Mouse (Mus musculus): Measurements from ENCODE around the gene Cept1.

DNA sequence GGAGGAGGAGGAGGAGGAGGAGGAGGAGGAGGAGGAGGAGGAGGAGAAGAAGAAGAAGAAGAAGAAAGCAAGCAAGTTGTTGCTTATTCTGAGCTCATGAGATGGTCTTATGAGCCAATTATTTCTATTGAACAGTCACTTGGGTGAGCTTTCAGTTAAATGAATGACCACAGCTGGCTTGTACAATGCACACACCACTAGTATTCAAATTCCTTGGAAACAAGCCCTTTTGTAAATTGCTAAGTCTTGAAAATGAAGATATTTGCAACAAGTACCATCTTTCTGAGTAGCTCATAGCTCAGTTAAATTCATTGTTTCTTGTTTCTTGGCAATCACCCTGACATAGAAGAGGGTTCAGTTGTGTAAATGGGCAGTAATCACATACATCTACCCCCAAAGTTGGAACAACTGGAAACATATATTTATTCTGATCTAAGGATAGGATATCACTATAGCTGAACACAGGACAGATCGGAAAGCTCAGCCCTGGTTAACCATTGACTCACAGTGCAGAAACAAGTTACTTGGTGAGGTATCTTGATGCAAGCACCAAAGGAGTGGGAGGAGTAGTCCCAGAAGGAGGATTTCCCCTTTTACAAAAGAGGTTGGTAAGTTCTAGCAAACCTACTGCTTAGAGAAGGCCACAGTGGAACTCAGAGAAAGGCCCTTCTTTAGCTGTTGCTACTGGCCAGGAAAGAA is 52.1 kb downstream of the Cept1 start:
- no peak for TF ChIP-seq CTCF (IDR thresholded peaks at IDR 0.05; ENCODE audit: low read depth, low read length)
- no peak for TF ChIP-seq TAL1 (conservative IDR thresholded peaks at IDR 0.05; ENCODE audit: low read depth, low read length)
- no peak for TF ChIP-seq GATA1 (IDR thresholded peaks at IDR 0.05; ENCODE audit: borderline replicate concordance, low read length)
- TF ChIP-seq POLR2AphosphoS5 (IDR thresholded peaks at IDR 0.05; ENCODE audit: insufficient replicate concordance, low read depth, low read length) = no peak
- TF ChIP-seq GATA2 (IDR thresholded peaks at IDR 0.05; ENCODE audit: borderline replicate concordance, low read depth, low read length) = no peak

Data from G1E (cell line).